Mouse (Mus musculus): ENCODE results near the gene Lpar5. TPM values are rescaled to one million over a fixed set of nuclear protein-coding genes. Genes with fewer than 3 reads are reported as not detected.
"Not testable (repeated sequence)": the region's sequence is repeated elsewhere in the genome, so short reads cannot be mapped to it uniquely, and the experiment has no call there.

Lpar5 gene
- polyA plus RNA-seq (2015; fragmentation: Nextera tagmentation; extraction: Ambion mirVana): 0.38 and 0.44 TPM in 2 replicates

DNA sequence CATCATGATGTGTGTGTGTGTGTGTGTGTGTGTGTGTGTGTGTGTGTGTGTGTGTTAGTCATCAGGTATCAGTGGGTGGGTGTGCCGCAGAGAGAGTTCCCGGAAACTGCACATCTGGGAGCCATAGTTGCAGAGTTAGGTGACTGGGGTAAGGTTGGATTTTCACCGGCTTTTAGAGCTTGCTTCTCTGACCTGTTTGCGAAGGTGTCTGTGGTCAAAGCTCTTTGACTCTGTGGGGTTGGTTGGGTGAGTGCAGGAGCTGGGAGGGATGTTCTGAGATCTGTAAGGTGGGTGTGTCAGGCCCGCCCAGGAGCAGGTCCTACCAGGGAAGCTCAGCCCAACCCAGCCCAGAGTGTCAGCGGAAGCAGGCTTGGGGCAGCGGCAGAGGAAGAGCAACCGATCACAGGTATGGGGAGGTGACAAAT is at the start of gene Lpar5:
Gene Lpar5, plus strand, starts transcription at position 350 of the 425 bp plus-strand sequence.
- H3K9ac ChIP-seq: no peak within 1 kb of the TSS
- no peak within 1 kb of the TSS for H3K4me3 ChIP-seq
- H3K27me3 ChIP-seq: no peaks in the 10 kb centered on the region
- peaks cover 19% of the 10 kb centered on the region for H3K4me1 ChIP-seq
- WGBS: 75% methylated on average over 8 of the region's 8 CpGs
- H3K9me3 ChIP-seq (replicated peaks): no peaks in the 10 kb centered on the region
- ATAC-seq: no peak
- no peaks in the 10 kb centered on the region for H3K36me3 ChIP-seq (ENCODE audit: poor library complexity, severe bottlenecking)
- H3K27ac ChIP-seq: no peak within 1 kb of the TSS
- no peak within 1 kb of the TSS for H3K4me2 ChIP-seq

DNA sequence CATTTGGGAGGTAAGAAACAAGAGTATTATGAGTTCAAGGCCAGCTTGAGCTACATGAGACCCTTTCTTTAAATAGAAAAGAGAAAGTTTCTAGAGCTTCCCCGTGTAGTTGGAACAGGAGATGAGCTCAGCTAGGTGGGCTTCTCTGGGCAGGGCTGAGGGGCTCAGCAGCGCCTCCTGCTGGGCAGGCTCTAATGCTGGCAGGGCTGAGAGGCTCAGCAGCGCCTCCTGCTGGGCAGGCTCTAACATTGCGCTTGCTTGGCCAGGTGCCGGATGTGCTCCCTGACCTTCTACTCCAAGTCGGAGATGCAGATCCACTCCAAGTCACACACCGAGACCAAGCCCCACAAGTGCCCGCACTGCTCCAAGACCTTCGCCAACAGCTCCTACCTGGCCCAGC is 37.2 kb upstream of the Lpar5 start:
- not testable (repeated sequence) for H3K4me2 ChIP-seq; H3K4me1 ChIP-seq; H3K9me3 ChIP-seq (replicated peaks); H3K27ac ChIP-seq; H3K4me3 ChIP-seq; H3K9ac ChIP-seq; H3K27me3 ChIP-seq; ATAC-seq
- WGBS: 45% methylated on average over 9 of the region's 9 CpGs
- peaks cover 70% of the 10 kb centered on the region for H3K36me3 ChIP-seq (ENCODE audit: poor library complexity, severe bottlenecking)

DNA sequence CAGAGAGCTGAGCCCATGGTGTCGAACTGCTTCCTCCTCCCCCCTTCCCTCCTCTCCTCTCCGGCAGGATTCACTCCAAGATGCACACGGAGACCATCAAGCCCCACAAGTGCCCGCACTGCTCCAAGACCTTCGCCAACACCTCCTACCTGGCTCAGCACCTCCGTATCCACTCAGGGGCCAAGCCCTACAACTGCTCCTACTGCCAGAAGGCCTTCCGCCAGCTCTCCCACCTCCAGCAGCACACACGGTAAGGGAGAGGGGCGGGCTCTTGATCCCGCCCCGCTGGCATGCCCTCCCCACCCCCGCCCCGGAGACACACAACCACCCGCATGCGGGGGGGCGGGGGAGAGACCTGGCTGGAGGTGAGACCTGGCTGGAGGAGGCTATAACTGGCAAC is 36.1 kb upstream of the Lpar5 start:
- H3K4me2 ChIP-seq: no peak overlapping the region
- no peak overlapping the region for H3K27ac ChIP-seq
- H3K4me3 ChIP-seq: no peak overlapping the region
- H3K9me3 ChIP-seq (replicated peaks): no peaks in the 10 kb centered on the region
- no peak for ATAC-seq
- H3K9ac ChIP-seq: no peak overlapping the region
- WGBS: 94% methylated on average over 16 of the region's 16 CpGs
- H3K4me1 ChIP-seq: no peaks in the 10 kb centered on the region
- H3K36me3 ChIP-seq (ENCODE audit: poor library complexity, severe bottlenecking): peaks cover 71% of the 10 kb centered on the region
- no peaks in the 10 kb centered on the region for H3K27me3 ChIP-seq

DNA sequence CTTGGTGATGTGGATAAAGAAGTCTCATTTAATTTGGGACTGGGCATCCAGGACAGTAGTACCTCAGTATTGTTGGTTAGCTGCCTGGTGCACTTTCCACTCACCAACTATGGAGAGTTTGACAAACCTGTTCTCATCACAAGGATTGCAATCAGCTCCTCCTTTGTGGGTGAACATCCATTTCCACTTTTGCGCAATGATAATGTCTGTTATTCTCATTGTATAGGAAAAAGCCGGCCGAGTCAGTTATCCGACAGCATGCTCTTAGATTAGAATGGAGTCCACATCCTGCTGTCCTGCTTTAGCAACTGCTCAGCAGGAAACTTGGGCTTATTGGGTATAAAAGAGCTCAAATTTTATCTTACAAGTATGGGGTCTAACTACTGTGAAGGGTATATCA is 29.1 kb upstream of the Lpar5 start:
- Histone ChIP-seq H3K4me2 (peak overlapping the region; percentile 58), H3K27ac (peak overlapping the region; percentile 31; the same call in 1 of the 2 replicates), H3K4me3 (peak overlapping the region; percentile 78; the same call in 1 of the 2 replicates), H3K9me3 (replicated peaks) (no peaks in the 10 kb centered on the region), H3K27me3 (no peaks in the 10 kb centered on the region), H3K36me3 (ENCODE audit: poor library complexity, severe bottlenecking) (peaks cover 52% of the 10 kb centered on the region), H3K4me1 (peaks cover 22% of the 10 kb centered on the region), H3K9ac (no peak overlapping the region)
- no peak for ATAC-seq
- WGBS: 92% methylated on average over 4 of the region's 4 CpGs

DNA sequence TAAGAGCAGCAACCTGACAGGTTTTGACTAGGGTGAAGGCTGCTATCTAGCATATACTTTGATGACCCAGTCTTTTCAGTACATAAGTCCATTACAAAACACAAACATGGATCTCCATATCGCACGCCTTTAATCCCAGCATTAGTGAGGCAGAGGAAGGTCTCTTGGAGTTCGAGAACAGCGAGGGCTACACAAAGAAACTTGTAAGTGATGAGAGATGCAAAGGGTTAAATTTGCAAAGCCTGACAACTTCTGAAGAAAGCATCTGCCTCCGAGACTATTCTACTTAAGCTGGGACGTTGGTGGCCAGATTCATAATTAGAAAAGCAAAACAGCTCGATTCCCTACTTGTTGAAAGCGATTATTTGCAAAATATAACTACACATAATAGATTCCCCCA is 28.6 kb upstream of the Lpar5 start:
- Histone ChIP-seq H3K9ac (no peak overlapping the region; the same call in 1 of the 2 replicates), H3K4me1 (peaks cover 22% of the 10 kb centered on the region), H3K27ac (peak overlapping the region; percentile 31), H3K36me3 (ENCODE audit: poor library complexity, severe bottlenecking) (peaks cover 52% of the 10 kb centered on the region), H3K4me3 (peak overlapping the region; percentile 78), H3K27me3 (no peaks in the 10 kb centered on the region), H3K4me2 (peak overlapping the region; percentile 58), H3K9me3 (replicated peaks) (no peaks in the 10 kb centered on the region)
- peak; percentile 7 for ATAC-seq
- WGBS: 7% methylated on average over 8 of the region's 8 CpGs

DNA sequence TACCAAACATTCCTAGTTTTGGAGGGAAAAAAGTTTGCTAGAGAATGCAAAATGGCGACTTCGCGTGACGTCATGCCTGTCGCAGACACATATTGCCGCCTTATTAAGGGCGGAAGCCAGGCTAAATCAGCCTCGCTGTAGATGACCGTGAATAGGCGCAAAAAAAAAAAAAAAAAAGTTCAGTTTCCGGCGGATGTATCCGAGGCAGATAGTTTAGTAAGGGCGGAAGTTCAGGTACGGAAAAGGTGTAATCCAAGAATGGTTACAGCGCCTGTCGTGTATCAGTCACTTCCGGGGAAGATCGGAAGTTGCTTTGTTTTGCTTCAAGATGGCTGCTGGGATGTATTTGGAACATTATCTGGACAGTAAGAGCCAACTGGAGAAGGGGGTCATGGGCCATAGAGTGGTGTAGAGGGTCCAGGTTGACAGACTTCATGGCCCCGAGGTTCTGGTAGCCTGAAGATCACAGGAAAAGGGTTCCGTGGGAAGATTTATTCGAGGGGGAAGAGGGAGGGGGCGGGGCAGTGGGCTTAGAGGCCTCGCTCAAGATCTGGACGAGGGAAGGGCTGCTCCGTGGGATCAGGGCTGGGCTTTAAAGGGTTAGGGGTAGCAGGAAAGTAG is 28.1 kb upstream of the Lpar5 start, which contains the start of gene Ing4:
Gene Ing4, plus strand, starts transcription at position 228 of the 621 bp plus-strand sequence.
- ATAC-seq: peak; percentile 96
- under 1% methylated on average over 26 of the region's 26 CpGs for WGBS
- peak within 1 kb of the TSS; percentile 78 for H3K4me3 ChIP-seq
- peak within 1 kb of the TSS; percentile 75 for H3K9ac ChIP-seq
- H3K27ac ChIP-seq: peak within 1 kb of the TSS; percentile 63
- peaks cover 52% of the 10 kb centered on the region for H3K36me3 ChIP-seq (ENCODE audit: poor library complexity, severe bottlenecking)
- peak within 1 kb of the TSS; percentile 83 for H3K4me2 ChIP-seq
- peaks cover 22% of the 10 kb centered on the region for H3K4me1 ChIP-seq
- H3K27me3 ChIP-seq: no peaks in the 10 kb centered on the region
- no peaks in the 10 kb centered on the region for H3K9me3 ChIP-seq (replicated peaks)

DNA sequence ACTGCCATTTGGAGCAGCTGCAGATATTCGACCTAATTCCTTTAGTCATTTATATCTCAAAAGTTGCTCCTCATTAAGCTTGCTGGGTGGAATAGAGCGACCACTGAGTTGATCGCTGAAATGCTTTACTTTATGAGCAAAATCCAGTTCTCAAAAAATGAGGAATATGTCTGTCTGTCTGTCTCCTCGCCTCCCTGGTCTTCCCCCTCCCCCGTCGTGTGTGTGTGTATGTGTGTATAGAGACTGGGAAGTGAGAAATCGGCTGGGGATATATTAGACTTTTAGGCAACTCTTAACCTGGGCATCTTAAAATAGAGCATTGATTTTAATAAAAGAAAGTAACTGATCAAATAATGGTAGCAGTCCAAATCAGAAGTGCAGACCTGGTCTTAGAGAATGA is 27.5 kb upstream of the Lpar5 start:
- H3K4me2 ChIP-seq: peak overlapping the region; percentile 83
- H3K9me3 ChIP-seq (replicated peaks): no peaks in the 10 kb centered on the region
- peak overlapping the region; percentile 63 for H3K27ac ChIP-seq
- peaks cover 22% of the 10 kb centered on the region for H3K4me1 ChIP-seq
- 18% methylated on average over 7 of the region's 7 CpGs for WGBS
- peak overlapping the region; percentile 78 for H3K4me3 ChIP-seq
- peak overlapping the region; percentile 75 for H3K9ac ChIP-seq
- no peak for ATAC-seq
- H3K36me3 ChIP-seq (ENCODE audit: poor library complexity, severe bottlenecking): peaks cover 52% of the 10 kb centered on the region
- H3K27me3 ChIP-seq: no peaks in the 10 kb centered on the region

DNA sequence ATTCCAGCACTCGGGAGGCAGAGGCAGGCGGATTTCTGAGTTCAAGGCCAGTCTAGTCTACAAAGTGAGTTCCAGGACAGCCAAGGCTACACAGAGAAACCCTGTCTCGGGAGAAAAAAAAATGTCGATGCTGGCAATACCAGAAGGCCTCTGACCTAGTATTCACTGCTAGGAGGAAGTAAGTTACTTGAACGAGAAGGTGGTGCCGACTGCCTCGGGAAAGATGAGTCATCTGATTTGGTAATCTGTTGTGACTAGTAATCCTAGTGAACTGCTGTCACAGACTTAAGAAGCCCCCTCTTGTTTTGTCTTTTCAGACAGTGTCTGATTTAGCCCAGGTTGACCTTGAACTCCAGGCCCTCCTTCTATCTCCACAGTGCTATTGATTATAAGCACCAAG is 26.7 kb upstream of the Lpar5 start:
- no peak for ATAC-seq
- Histone ChIP-seq H3K4me1 (peaks cover 22% of the 10 kb centered on the region), H3K36me3 (ENCODE audit: poor library complexity, severe bottlenecking) (peaks cover 51% of the 10 kb centered on the region), H3K9me3 (replicated peaks) (no peaks in the 10 kb centered on the region), H3K9ac (no peak overlapping the region), H3K27ac (no peak overlapping the region), H3K4me3 (peak overlapping the region; percentile 78), H3K4me2 (peak overlapping the region; percentile 83; the same call in 1 of the 2 replicates), H3K27me3 (no peaks in the 10 kb centered on the region)
- WGBS: 93% methylated on average over 7 of the region's 7 CpGs

DNA sequence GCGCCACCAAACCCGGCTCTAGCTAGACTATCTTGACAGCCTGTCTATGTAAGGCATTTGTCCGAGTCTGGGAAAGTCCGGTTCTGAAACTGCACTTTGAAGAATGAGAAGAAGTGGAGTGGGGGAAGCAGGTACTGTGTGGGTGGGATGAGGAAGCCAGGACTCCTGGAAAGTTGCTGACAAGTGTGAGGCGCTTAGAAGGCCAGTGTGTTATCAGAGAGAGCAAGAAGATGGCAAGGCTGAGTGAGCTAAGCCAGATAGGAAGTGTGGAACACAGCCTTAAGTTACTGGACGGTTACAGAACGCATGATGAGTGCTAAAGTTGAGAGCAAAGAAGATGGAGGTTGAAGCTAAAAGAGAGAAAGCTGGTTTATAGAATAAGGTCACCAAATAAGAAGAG is 25.6 kb upstream of the Lpar5 start:
- Histone ChIP-seq H3K9me3 (replicated peaks) (no peaks in the 10 kb centered on the region), H3K4me3 (no peak overlapping the region), H3K36me3 (ENCODE audit: poor library complexity, severe bottlenecking) (peaks cover 51% of the 10 kb centered on the region), H3K9ac (no peak overlapping the region), H3K27me3 (no peaks in the 10 kb centered on the region), H3K4me1 (peaks cover 22% of the 10 kb centered on the region), H3K4me2 (no peak overlapping the region), H3K27ac (no peak overlapping the region)
- ATAC-seq: no peak
- 94% methylated on average over 7 of the region's 7 CpGs for WGBS

DNA sequence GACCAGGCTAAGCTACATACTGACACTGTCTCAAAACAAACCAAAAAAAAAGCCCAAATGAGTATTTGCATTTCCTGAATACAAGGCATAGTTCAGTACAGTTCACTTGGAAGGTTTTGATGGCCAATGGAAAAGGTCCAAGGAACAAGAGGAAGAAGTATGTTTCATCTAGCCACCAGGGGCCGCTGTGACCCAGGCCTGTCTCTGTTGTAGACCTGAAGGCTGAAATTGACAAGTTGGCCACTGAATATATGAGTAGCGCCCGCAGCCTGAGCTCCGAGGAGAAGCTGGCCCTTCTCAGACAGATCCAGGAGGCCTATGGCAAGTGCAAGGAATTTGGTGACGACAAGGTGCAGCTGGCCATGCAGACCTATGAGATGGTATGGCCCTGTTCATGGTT is 21.0 kb upstream of the Lpar5 start:
- peak; percentile 69 for ATAC-seq
- 30% methylated on average over 5 of the region's 5 CpGs for WGBS
- Histone ChIP-seq H3K9ac (no peak overlapping the region), H3K4me1 (no peaks in the 10 kb centered on the region), H3K4me3 (no peak overlapping the region), H3K36me3 (ENCODE audit: poor library complexity, severe bottlenecking) (peaks cover 79% of the 10 kb centered on the region), H3K27ac (no peak overlapping the region), H3K4me2 (no peak overlapping the region), H3K9me3 (replicated peaks) (no peaks in the 10 kb centered on the region), H3K27me3 (no peaks in the 10 kb centered on the region)

DNA sequence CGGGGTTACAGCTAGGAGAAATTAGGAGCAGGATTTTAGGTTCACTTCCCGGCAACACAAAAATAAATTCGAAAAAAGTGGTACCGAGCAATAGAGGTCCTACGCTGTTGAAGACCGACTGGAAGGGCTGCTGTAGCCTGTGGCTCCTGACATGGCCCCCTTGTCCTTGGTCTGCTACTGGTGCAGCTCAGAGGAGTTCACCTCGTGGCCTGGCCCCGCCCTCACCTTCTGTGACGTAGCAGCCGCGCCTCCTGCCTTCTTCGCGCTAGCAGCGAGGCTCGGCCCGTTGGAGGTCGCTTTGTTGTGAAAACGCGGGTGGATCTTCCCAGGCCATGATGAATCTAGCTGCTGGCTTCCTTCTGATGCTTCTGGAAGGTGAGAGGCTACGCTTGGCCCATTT is 18.0 kb upstream of the Lpar5 start, which contains the start of gene Acrbp:
Gene Acrbp, plus strand, starts transcription at position 12 of the 400 bp plus-strand sequence.
- Histone ChIP-seq H3K9ac (peak within 1 kb of the TSS; percentile 16; the same call in 1 of the 2 replicates), H3K27ac (no peak within 1 kb of the TSS; the same call in 1 of the 2 replicates), H3K4me1 (no peaks in the 10 kb centered on the region), H3K27me3 (no peaks in the 10 kb centered on the region), H3K36me3 (ENCODE audit: poor library complexity, severe bottlenecking) (peaks cover 94% of the 10 kb centered on the region), H3K4me3 (no peak within 1 kb of the TSS), H3K9me3 (replicated peaks) (no peaks in the 10 kb centered on the region), H3K4me2 (no peak within 1 kb of the TSS)
- no peak; the same call in 1 of the 2 replicates for ATAC-seq
- 34% methylated on average over 20 of the region's 20 CpGs for WGBS

DNA sequence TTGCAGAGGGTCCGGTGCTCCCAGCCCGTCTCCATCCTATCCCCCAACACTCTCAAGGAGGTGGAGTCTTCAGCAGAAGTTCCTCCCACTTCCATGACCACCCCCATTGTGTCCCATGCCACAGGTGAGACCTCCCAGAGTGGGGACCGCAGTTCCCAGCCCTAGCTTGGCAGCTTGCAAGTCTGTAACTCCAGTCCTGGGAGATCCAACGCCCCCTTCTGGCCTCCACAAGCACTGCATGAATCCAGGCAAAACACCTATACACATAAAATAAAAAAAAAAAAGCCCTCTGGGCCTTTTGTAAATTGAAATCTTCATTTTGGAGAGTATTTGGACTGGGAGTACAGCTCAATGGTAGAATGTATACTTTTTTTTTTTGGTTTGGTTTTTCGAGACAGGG is 16.5 kb upstream of the Lpar5 start:
- H3K27me3 ChIP-seq: no peaks in the 10 kb centered on the region
- no peak overlapping the region for H3K4me2 ChIP-seq
- no peak overlapping the region for H3K27ac ChIP-seq
- ATAC-seq: no peak
- no peaks in the 10 kb centered on the region for H3K9me3 ChIP-seq (replicated peaks)
- no peak overlapping the region for H3K4me3 ChIP-seq
- 68% methylated on average over 5 of the region's 5 CpGs for WGBS
- peaks cover 91% of the 10 kb centered on the region for H3K36me3 ChIP-seq (ENCODE audit: poor library complexity, severe bottlenecking)
- H3K9ac ChIP-seq: no peak overlapping the region
- no peaks in the 10 kb centered on the region for H3K4me1 ChIP-seq
